Mouse (Mus musculus) embryonic fibroblast, embryonic 13.5 days (primary cell): Measurements from ENCODE around the gene Otub2. TPM values are rescaled to one million over a fixed set of nuclear protein-coding genes. Genes with fewer than 3 reads are reported as not detected.

ENCODE experiments used
- H3K27ac ChIP-seq: 2 replicates; pipeline ENCODE4 v1.5.1; 2012; ENCODE audit warnings: low read length, control low read depth, inconsistent platforms; ENCODE audit not compliant: insufficient read depth
- H3K4me1 ChIP-seq: 2 replicates; pipeline ENCODE4 v1.6.1; 2011; ENCODE audit warnings: low read length; ENCODE audit not compliant: control insufficient read depth, insufficient read depth
- H3K4me3 ChIP-seq: 2 replicates; pipeline ENCODE4 v1.5.1; 2011; ENCODE audit warnings: mild to moderate bottlenecking, control low read depth, low read length; ENCODE audit not compliant: insufficient read depth
- CTCF ChIP-seq: IDR thresholded peaks from 2 replicates; pipeline ENCODE4 v1.5.1; 2011; ENCODE audit warnings: mild to moderate bottlenecking, control low read depth, low read length, moderate library complexity, borderline replicate concordance; ENCODE audit not compliant: insufficient read depth
- POLR2A ChIP-seq: IDR thresholded peaks from 2 replicates; pipeline ENCODE4 v1.6.1; 2011; ENCODE audit warnings: low read depth, mild to moderate bottlenecking, control low read depth, low read length, moderate library complexity
- polyA plus RNA-seq: library from polyadenylated mRNA; stranded (reverse); fragments of >200 nt; gene quantifications from 2 replicates; pipeline ENCODE4 v1.2.4, GENCODE M21; 2011; ENCODE audit warnings: low read depth; ENCODE audit not compliant: missing spikeins, insufficient read length

Otub2 gene
- 12.0 and 13.3 TPM in 2 replicates for polyA plus RNA-seq

GRCm38 (mm10) chr12:103388505-103389347 is at the start of gene Otub2:
Otub2 (plus strand) TSS chr12:103388682.
- H3K4me1 ChIP-seq, result no peaks in the 10 kb centered on the region
- peak; percentile 58 for TF ChIP-seq POLR2A
- no peak for TF ChIP-seq CTCF
- peak within 1 kb of the TSS; percentile 69 for H3K4me3 ChIP-seq
- H3K27ac ChIP-seq, result no peak within 1 kb of the TSS

GRCm38 (mm10) chr12:103341212-103341611 is 47.3 kb upstream of the Otub2 start:
- H3K4me3 ChIP-seq, result no peak overlapping the region
- TF ChIP-seq POLR2A (no peak), CTCF (no peak)
- H3K27ac ChIP-seq, result no peak overlapping the region
- no peaks in the 10 kb centered on the region for H3K4me1 ChIP-seq

GRCm38 (mm10) chr12:103343456-103343855 is 45.0 kb upstream of the Otub2 start:
- Histone ChIP-seq H3K27ac (no peak overlapping the region), H3K4me1 (no peaks in the 10 kb centered on the region), H3K4me3 (no peak overlapping the region)
- TF ChIP-seq CTCF, result no peak
- no peak for TF ChIP-seq POLR2A

DNA sequence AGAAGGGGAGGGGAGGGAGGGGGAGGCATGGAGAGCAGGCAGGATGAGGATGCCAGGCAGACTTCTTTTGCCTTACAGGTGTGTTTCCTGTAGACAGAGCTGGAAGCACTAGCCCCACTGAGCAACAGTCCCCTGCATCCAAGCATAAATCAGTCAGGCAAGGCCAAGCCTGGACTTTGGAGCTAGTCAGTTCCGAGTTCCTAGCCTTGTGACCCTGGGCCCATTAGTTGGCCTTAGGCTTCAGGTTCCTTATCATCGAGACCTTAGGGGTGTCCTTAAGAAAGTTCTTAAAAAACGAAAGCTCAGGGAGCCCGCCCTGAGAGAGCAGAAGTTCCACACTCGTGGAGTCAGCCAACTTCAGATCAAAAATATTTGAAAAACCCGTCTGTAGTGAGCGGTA is 43.5 kb upstream of the Otub2 start:
- Histone ChIP-seq H3K4me3 (no peak overlapping the region), H3K4me1 (no peaks in the 10 kb centered on the region), H3K27ac (no peak overlapping the region)
- no peak for TF ChIP-seq CTCF
- no peak for TF ChIP-seq POLR2A

DNA sequence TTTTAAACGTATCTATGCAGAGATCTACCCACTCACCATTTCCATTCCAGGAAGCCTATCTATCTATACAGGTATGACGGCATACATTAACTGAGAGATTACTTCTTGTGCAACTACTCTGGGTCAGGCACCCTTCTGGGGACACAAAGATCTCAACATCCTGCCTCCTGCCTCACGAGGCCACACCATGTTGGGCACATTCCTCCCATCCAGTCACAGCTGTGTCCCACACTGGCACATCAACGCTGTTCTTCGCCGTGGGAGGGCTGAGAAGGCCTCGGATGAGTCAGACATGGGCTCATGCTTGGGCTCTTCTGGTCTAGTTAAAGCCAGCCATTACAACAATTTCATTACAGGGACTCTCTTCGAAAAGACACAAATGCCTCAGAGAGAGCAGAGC is 41.5 kb upstream of the Otub2 start:
- TF ChIP-seq CTCF (no peak), POLR2A (no peak)

GRCm38 (mm10) chr12:103347406-103347805 is 41.1 kb upstream of the Otub2 start:
- TF ChIP-seq CTCF, result no peak
- no peak for TF ChIP-seq POLR2A
- no peak overlapping the region for H3K27ac ChIP-seq
- H3K4me1 ChIP-seq, result no peaks in the 10 kb centered on the region
- H3K4me3 ChIP-seq, result no peak overlapping the region

More for the DNA sequence above, 41.5 kb upstream of the Otub2 start:
- H3K27ac ChIP-seq, result no peak overlapping the region
- no peak overlapping the region for H3K4me3 ChIP-seq
- H3K4me1 ChIP-seq, result no peaks in the 10 kb centered on the region

- TF ChIP-seq CTCF (peak; percentile 93), POLR2A (no peak)
- Histone ChIP-seq H3K4me3 (no peak overlapping the region), H3K27ac (no peak overlapping the region), H3K4me1 (no peaks in the 10 kb centered on the region)
These were observed 40.0 kb upstream of the Otub2 start for GRCm38 (mm10) chr12:103348506-103348905.

- Histone ChIP-seq H3K4me1 (no peaks in the 10 kb centered on the region), H3K27ac (no peak overlapping the region), H3K4me3 (no peak overlapping the region)
- TF ChIP-seq POLR2A (no peak), CTCF (no peak)
These were observed 35.7 kb upstream of the Otub2 start for GRCm38 (mm10) chr12:103352735-103353134.

DNA sequence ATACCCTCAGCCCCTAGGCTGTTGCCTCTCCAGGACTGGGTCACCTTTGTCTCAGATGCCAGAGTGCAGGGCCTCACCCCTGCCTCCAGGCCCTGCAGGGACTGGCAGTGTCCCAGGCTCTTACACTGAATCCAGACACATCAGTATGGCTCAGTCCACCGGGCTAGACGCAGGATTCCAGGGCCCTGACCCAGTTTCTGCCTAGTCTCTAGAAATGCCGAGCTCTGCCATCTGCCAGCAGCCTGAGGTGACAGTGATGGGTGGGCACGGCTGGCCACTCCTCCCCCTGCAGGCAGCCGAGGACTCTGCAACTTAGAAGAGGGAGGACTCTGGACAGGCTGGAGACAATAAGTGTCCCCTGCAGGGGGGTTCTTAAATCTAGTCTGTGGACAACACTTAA is 34.9 kb upstream of the Otub2 start:
- Histone ChIP-seq H3K4me1 (no peaks in the 10 kb centered on the region), H3K4me3 (no peak overlapping the region), H3K27ac (no peak overlapping the region)
- no peak for TF ChIP-seq POLR2A
- TF ChIP-seq CTCF, result no peak

DNA sequence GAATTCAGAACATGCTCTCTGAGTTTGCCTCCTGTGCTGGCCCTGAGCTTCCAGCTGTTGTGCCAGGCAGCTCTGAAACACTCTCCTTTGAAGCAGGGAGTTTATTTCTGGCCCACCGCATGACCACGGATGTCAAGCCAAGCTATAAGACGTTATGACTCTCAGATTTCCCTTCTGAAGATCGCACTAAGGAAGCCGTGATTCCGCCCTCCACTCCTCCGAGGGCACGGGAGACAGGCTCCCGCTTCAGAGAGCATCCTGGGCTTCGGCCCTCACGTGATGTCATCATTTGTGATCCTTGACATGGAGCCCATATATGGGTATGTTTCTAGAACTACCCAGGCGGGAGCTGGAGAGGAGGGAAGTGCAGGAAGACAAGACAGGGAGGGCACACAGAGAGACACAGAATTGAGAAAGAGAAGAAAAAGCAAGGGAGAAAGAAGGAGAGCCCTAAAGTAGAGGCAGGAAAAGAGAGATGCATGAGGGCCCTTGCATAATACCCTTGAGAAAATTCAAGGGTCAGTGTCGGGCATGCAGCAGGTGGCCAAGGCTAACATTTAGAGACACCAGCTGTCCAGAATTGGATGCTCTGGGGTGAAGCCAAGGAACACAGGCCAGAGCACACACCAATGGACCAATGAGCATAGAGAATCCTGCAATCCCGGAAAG is 32.6 kb upstream of the Otub2 start, which contains the start of gene Asb2:
TSS of gene Asb2 (minus strand) at position 256 of the 669 bp plus-strand sequence.
- H3K27ac ChIP-seq, result no peak within 1 kb of the TSS

More for the DNA sequence above, 32.6 kb upstream of the Otub2 start, which contains the start of gene Asb2:
- TF ChIP-seq CTCF, result no peak
- no peak for TF ChIP-seq POLR2A
- Histone ChIP-seq H3K4me1 (no peaks in the 10 kb centered on the region), H3K4me3 (no peak within 1 kb of the TSS)
